Mouse (Mus musculus) heart, postnatal 0 days (tissue): ENCODE measurements around the gene Gfer.

Experiments
- CTCF ChIP-seq: IDR thresholded peaks from 2 replicates; pipeline ENCODE4 v1.5.1; 2016; ENCODE audit warnings: antibody characterized with exemption, control low read depth, low read depth
- EP300 ChIP-seq: IDR thresholded peaks from 2 replicates; pipeline ENCODE4 v1.6.1; 2016; ENCODE audit warnings: antibody characterized with exemption, low read depth

- TF ChIP-seq CTCF (no peak), EP300 (no peak)
Observed at GRCm38 (mm10) chr17:24677500-24678080, 18.4 kb downstream of the Gfer start.
